Mouse (Mus musculus): ENCODE results near the gene Glp1r. TPM values are rescaled to one million over a fixed set of nuclear protein-coding genes. Genes with fewer than 3 reads are reported as not detected.

The Glp1r gene
- 0.11 TPM in 1 of 2 replicates, not detected in the other for polyA plus RNA-seq (2012; ENCODE audit: low replicate concordance)

GRCm38 (mm10) chr17:30901627-30902026 is at the start of gene Glp1r:
Glp1r (plus strand) TSS chr17:30901817.

GRCm38 (mm10) chr17:30954340-30954739 is 52.7 kb downstream of the Glp1r start, which contains the start of gene Umodl1:
Umodl1 (plus strand) TSS chr17:30954640.

Other genes with a start within 250 kb of the Glp1r start
- gene Umodl1, start 52.8 kb downstream of the Glp1r start, polyA plus RNA-seq (2012; ENCODE audit: low replicate concordance), result not detected in 2 replicates
- gene Abcg1, start 155.9 kb downstream of the Glp1r start, polyA plus RNA-seq (2012; ENCODE audit: low replicate concordance), result 33.3 and 39.5 TPM in 2 replicates
- 0.39 TPM in 1 of 2 replicates, not detected in the other for gene Tff3, start 227.8 kb downstream of the Glp1r start, polyA plus RNA-seq (2012; ENCODE audit: low replicate concordance)
- gene Tff2, start 242.5 kb downstream of the Glp1r start, polyA plus RNA-seq (2012; ENCODE audit: low replicate concordance), result not detected in 2 replicates

Data from hematopoietic multipotent progenitor cell, adult 10-12 weeks (in vitro differentiated cells).